Mouse (Mus musculus): Measurements from ENCODE around the gene Ikzf1. TPM values are rescaled to one million over a fixed set of nuclear protein-coding genes. Genes with fewer than 3 reads are reported as not detected.

The Ikzf1 gene
- polyA plus RNA-seq, 1 experiment, result 15.1 TPM

DNA sequence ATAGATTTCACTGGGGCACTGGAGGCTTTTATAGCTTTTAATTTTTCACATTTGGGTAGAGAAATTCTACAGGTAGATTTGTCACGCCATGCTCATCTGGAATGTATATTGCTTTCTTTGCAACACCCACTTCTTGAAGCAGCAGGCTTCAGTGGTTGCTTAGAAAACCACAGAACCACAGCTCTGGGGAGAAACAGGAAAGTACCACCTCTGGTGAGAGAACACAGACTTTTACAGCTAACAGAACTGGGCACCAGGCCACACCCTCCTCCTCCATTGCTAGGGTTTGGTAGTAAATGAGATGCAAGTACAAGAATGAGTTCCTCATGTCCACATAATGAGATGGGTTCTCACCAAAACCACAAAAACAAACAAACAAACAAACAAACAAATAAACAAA, 81.3 kb downstream of the Ikzf1 start:
- no peak for DNase-seq (ENCODE audit: low read depth)

DNA sequence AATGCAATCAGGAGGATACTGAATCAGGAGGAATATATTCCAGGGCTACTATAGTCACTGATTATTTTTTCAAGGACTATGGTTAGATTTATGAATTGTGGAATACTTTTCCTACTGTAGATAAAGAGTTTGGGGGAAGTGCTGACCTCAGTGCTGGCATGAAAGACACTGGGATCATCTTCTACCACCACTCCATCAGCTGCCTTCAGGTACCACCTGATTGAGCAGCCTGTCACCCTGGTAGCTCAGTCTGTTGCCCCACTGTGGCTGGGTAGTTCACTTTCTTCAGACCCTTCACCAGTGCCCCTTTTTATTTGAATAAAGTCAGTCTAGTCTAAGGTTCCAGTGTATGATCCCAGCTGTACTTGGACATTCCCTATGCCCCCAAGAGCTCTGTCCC, 81.9 kb downstream of the Ikzf1 start:
- DNase-seq (ENCODE audit: low read depth), result no peak

DNA sequence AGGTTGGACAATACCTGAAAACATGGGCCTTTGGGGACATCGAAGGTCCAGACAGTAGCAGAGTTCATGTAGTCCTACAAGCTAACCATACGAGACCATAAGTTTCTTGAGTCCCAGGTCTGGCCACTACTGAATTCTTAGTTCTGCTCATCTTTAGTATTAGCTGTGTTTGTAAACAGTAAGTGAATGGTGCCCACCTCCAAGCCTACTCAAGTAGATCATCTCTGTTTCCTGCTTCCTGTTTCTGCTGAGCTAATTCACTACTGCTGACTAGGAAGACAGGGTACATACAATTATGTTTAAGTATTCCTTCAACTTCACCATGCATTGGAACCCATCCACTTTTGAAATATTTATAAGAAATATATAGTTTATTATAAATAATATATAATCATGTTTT, 83.3 kb downstream of the Ikzf1 start:
- no peak for DNase-seq (ENCODE audit: low read depth)

DNA sequence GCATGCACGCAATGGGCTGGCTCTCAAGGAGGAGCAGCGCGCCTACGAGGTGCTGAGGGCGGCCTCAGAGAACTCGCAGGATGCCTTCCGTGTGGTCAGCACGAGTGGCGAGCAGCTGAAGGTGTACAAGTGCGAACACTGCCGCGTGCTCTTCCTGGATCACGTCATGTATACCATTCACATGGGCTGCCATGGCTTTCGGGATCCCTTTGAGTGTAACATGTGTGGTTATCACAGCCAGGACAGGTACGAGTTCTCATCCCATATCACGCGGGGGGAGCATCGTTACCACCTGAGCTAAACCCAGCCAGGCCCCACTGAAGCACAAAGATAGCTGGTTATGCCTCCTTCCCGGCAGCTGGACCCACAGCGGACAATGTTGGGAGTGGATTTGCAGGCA, 84.5 kb downstream of the Ikzf1 start:
- DNase-seq (ENCODE audit: low read depth), result no peak

DNA sequence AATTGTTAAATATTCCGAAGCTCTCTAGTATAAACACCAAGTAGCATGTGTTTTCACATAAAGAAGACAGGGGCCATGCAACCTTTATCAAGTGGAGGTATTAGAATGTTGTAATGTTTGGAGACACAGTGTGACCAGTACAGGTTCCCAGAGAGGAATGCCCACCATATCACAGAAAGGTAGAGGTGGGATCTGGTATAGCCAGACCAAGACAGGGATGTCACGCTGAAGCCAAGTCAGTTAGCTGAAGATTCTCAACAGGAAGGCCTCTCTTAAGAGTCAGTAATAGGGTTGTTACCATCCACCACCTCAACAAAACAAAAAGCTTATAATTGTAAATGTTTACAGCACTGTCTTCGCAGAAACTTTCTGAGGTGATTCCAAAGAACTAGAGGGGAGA, 85.9 kb downstream of the Ikzf1 start:
- DNase-seq (ENCODE audit: low read depth), result no peak

DNA sequence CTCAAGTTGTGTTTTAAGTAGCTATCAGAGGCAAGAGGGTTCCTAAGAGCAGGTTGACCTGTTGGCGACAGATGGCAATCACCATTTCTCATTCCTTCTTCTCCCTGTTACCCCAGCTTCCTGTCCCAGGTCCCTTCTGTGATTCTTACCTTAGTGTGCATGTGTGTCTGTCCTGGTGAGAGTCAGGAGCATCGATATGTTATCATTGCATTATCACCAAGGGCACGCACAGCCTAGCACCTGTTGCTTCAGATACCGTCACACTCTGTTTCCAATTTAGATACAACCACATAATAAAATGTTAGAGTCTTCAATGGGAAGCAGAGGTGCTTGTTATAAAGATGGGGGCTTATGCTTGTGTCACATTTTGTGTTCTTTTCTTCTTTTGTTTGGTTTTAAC, 87.4 kb downstream of the Ikzf1 start:
- no peak for DNase-seq (ENCODE audit: low read depth)

DNA sequence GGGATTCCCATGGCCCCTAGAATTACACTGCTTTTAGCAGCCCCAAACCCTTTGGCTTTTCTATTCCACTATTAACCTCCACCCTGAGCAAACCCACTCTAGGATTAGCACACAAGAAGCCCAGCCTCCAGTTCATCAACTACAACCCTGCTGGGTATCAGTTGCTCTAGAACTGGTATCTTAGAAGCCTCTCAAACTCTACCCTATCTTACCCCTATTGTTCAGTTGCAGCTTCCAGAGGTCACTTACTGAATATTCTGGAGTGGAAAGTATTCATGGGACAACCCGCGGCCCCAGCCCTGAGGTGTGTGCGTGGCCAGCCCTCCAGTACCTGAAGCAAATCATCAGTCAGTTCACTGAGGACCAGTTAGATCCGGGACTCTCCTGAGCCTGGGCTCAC, 89.6 kb downstream of the Ikzf1 start:
- DNase-seq (ENCODE audit: low read depth), result no peak

DNA sequence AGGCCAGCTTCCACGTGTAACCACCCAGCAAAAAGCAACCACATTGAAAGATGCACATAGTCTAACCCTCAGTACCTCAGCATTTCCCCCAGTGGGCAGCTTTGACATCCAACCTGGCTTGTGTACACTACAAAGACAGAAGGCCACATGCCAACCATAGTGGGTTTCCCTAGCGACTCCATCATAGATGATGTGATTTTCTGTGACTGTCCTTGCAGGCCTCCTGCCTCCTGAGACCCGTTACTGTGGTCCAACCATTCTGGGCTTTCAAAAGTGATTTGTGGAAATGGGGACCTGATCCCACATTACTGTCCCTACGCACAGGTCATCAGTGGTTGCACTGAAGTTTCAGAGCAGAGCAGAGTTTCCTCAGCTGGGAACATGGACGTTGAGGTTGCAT, 90.1 kb downstream of the Ikzf1 start:
- no peak for DNase-seq (ENCODE audit: low read depth)

DNA sequence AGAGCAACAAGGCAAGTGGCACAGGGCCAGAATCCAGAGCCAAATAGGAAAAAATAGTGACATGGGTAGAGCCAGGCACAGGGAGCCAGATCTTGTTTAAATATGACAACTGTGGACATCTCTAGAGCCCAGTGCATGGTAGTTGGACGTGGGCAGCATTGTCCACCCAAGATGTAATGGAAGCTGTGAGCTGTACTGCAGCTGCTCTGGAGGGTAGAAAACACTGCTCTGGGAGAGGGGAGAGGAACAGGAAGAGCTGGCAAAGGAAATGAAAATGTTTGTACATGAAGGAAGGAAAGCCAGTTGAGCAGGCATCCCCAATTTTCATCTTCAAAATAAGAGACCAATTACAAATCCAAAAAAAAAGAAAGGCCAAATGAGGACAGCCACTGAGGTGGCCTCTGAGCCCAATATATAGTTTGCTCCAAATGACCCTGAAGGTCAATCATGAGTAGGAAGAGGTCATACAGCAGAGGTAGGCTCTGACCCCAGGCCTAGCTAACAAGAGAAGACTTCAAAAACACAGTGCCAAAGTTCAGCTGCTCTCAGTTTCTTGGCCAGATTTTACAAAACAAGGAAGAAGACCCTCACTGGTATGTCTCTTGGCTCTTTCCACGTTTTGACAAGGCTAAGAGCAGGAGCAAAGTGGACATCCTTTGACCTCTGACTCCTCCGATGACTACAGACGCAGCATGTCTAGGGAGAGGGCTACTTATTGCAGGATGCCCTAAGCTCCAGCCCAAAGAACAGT, 91.4 kb downstream of the Ikzf1 start:
- no peak for DNase-seq (ENCODE audit: low read depth)

DNA sequence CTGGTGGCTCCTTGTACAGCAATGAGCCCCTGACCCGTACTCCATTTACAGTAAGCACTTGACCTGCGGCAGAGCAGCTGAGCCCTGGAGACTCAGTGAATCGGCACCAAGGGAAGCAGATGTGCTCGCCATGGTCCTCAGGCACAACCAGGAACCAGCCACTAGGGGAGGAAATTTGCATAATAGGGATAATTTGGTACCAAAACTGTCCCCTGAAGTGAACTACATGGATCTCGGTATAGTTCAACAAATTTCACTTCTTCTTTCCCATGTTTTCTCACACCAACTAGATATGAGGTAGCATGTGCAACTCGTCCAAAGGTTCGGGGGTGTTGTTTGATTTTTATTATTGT, 92.0 kb downstream of the Ikzf1 start:
- no peak for DNase-seq (ENCODE audit: low read depth)

DNA sequence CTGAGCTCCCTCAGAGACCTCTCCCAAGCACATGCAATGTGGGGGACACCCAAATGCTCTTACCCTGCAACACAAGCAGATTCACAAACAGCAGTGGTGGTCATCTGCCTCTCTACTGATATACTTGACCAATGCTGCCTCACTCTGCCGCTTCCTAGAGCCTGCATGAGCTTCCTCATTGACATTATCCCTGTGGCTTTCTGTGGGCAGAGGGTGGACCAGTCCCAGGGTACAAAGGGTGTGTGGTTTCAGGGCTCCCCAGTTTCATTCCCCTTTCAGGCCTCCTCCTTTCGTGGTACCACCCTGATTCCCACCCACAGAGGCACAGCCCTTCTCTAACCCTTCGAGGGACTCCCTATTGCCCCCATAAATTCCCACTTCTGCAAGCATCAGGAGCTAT, 92.4 kb downstream of the Ikzf1 start:
- no peak for DNase-seq (ENCODE audit: low read depth)

DNA sequence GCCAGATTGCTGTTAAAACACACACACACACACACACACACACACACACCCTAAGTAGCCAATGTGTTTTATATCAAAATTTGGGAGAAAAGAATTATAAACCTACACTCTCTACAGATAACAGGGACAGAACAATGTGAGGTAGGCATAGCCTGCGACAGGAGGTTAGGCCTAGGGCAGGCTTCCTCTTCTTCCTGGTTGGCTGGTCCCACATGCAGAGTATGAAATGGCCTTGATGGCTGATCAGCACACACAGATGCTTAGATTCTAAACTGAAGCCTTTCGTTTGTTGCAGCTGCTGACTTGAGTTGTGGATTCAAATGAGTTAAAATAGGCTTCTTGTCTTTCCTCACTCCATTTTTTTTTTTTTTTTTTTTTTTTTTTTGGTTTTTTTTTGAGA, 93.0 kb downstream of the Ikzf1 start:
- no peak for DNase-seq (ENCODE audit: low read depth)

DNA sequence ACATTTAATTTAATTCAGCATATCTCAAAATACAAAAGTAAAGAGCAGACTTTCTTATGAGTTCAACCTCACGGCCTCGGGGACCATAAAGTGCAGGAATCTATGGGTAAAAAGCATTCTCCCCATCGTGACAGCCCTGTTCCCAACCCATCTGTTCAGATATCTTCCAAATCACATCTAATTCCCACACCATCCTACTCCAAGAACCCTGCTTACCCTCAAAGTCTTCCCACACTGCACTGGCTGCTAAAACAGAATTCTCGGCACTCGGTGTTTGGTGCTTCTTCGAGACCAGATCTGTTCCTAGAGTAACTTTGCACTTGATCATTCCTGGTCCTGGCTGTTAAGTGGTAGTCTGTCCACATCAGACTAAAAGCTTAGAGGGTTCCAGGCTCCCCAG, 93.5 kb downstream of the Ikzf1 start:
- DNase-seq (ENCODE audit: low read depth), result no peak

DNA sequence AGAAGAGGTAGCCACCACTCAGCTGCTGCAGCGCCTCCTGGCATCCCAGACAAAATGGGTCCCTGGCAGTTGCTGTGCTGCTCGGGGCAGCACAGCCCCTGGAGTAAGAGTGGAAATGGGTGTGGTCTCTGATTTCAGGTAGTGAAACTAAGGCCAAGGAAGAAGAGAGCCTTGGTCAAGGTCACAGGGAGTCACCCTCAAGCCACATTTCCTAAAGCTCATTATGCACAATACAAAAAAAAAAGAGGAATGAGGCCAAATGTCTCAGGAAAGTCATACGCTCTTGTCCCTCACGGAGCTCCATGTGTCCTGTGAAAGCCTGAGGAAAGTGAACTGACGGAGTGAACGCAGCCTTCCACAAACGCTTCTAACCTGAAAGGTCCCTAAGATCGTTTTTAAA, 96.9 kb downstream of the Ikzf1 start:
- DNase-seq (ENCODE audit: low read depth), result no peak

DNA sequence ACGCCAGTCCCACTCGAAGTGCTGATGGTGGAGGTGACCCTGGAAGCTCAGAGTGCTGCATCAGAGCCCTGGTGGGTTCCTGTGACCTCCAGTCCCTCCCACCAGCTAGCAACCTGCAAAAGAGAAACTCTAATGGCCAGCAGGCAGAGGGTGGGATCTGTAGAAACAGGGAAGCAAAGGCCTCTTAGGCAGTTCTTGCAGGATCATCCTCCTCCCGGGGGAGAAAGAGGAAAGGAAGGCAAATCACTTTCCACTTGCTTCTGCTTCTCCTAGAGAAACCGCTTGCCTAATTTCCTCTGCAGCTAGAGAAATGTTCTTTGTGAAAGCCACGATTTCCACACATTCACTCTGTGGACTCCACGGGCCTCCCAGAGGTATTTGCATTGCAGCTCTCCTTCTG, 100.7 kb downstream of the Ikzf1 start:
- DNase-seq (ENCODE audit: low read depth), result no peak

DNA sequence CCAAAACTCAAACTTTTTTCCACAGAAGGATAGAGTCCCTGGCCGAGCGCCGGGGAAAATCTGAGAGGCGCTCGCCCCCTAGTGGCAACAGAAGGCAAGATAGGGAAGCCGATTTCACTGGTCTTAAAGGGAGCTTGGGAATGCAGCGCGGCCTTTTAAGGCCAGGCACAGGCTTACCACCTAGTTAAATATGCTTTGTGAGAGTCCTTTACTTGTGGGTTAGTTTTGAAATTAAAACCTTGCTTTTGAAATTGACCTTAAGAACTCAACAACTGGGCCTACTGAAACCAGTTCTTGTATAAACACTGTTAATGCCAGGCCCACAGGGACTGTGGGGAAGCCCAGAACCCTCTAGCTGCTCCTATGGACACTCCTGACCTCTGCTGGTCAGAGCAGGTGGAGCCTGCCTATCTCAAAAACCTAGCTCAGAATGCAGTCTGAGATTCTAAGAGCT, 103.7 kb downstream of the Ikzf1 start:
- no peak for DNase-seq (ENCODE audit: low read depth)

DNA sequence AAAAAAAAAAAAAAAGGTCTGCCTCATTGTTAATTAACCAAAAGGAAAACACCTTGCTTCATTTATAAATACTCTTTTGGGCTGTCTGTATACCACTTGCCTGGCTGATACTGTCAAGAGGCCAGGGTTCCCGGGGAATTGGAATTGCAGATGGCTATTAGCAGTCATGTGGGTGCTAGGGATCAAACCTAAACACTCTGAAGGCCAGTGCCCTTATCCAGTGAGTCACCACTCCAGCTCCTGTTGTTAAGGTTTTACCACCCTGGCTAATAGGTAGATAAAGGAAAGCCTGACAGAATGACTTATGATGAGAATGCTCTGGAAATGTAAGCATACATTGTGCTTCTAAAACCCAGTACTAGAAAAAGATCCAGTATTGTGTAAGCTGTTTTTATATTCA, 109.8 kb downstream of the Ikzf1 start:
- DNase-seq (ENCODE audit: low read depth), result no peak

DNA sequence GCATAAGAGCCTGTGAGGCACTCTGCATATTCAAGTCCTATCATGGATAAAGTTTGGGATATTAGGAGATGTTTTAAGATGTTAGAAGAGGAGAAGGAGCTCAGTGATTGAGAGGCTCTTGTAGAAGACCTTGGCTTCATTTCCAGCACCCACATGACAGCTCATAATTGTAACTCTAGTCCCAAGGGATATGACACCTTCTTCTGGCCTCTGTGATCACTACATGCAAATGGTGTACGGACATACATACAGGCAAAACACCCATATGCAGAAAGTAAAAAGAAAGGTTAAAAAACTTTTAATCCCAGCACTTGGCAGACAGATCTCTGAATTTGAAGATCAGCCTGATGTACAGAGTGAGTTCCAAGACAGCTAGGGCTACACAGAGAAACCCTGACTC, 113.9 kb downstream of the Ikzf1 start:
- DNase-seq (ENCODE audit: low read depth), result no peak

DNA sequence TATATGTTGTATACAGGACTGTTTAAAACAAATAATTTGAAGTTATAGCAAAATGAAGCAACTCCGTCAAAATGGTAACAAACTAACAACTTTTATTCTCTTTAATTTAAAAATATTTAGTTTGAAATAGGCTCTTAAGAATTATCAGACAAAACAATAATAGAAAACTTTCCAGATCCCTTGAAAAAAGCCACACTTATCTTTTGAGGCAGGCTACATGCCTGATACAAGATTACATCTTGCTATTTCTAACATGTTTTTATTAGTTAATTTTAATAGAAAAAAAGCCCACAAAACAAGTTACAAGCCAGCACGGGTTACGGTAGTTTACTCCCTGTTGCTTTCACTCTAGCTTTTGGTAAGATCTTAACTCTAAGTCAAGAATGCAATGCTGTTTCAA, 115.5 kb downstream of the Ikzf1 start:
- no peak for DNase-seq (ENCODE audit: low read depth)

DNA sequence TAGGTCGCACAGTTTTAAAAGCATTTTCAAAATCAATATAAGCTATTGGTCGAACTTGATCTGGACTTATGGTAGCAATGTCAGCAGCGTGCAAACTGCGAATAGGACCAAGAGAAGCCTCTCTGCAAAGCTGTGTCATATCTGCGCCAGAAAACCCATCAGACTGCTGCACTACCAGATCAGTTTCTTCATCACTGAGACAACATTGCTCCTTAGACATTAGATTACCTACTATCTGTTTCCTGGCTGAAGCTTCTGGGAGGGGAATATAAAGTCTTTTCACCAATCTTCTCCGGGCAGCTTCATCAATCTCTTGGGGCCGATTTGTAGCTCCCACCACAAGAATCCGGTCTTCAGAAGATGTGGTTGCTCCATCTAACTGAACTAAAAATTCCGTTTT, 116.3 kb downstream of the Ikzf1 start:
- DNase-seq (ENCODE audit: low read depth), result no peak

DNA sequence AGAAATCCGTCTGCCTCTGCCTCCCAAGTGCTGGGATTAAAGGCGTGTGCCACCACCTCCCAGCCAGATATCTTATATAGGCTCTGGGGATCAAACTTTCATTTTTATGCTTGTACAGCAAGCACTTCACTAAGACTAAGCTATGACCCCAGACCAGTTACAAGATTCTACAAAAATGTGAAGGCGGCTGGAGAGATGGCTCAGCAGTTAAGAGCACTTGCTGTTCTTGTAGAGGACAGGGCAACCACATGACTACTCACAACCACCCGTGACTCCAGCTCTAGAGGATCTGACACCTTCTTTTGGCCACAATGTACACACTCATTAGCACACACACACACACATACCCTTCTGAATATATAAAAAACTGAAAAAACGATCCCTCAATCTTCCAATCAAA, 119.6 kb downstream of the Ikzf1 start:
- no peak for DNase-seq (ENCODE audit: low read depth)

DNA sequence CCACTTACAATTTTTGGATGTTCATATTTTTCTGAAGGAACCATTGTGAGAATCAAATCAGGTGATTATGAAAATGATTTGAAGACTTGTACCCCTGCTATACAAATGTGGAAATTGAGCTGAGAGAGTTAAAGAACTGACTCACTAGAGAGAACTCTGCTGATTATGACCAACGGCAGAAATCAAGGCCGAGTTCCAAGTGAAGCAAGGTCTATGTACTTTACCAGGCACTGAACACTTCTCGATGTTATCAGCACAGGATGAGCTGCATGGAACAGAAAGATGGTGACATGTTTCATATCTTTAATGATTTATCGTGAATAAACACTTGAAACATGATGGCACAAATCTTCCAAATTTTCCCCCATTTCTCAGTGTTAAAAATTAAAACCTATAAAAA, 121.1 kb downstream of the Ikzf1 start:
- DNase-seq (ENCODE audit: low read depth), result no peak

DNA sequence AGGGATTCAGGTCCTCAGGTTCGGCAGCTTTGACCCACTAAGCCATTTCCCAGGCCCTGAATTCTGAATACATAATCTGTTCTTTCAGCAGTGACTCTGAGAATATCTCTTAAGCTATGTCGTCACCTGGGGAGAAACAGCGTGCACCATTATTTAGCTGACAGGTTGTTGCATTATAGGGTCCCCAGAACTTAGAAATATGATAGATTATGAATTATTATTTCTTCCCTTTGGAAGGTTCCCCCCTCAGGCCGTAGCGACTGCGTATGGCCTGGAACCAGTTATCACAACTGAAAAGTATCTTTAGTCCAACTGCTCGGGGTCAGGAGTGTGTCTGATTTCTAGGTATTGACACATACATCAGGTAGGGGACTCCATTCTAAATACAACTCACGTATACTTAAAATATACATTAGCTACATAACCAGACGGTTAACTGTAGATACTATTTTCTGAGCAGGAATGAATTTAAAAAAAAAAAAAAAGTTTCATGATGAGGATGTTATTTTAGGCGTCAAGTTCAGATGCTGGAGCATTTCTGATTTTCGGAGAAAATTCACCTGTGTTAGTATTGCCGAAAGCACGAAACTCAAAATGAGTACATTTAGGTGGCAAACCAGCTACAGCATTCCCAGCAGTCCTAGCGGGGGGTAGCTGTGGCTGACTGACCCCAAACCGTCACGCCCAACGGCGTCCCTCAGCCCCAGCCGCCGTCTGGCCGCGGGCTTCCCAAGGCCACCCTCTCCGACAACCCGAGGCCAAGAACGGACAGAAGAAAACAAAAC, 123.4 kb downstream of the Ikzf1 start:
- DNase-seq (ENCODE audit: low read depth), result no peak
